Mouse (Mus musculus) limb, embryonic 11.5 days (tissue): ENCODE measurements around the gene Slamf7. TPM values are rescaled to one million over a fixed set of nuclear protein-coding genes. Genes with fewer than 3 reads are reported as not detected.

ENCODE experiments used
- ATAC-seq: fragments of 200-750 bp; cut with Nextera tagmentation; 2 replicates; pipeline ENCODE4 v1.8.0; 2017; ENCODE audit warnings: low read depth; ENCODE audit not compliant: insufficient number of reproducible peaks, low FRiP score, low TSS enrichment
- DNase-seq: peaks from one replicate; pipeline ENCODE4 v3.0.0-alpha.2; 2015; ENCODE audit warnings: low spot score
- H3K27ac ChIP-seq: fragments of 300-500 bp; sonication (generic); replicated peaks from 2 replicates; pipeline ENCODE4 v1.5.1; 2014; ENCODE audit warnings: low read depth, mild to moderate bottlenecking, low read length
- H3K27me3 ChIP-seq: fragments of 300-500 bp; sonication (generic); 2 replicates; pipeline ENCODE4 v1.6.1; 2014; ENCODE audit warnings: mild to moderate bottlenecking, low read length, mixed read lengths; ENCODE audit not compliant: control insufficient read depth, insufficient read depth
- H3K36me3 ChIP-seq: fragments of 300-500 bp; sonication (generic); 2 replicates; pipeline ENCODE4 v1.6.1; 2014; ENCODE audit warnings: mild to moderate bottlenecking, low read length, moderate library complexity, mixed read lengths; ENCODE audit not compliant: control insufficient read depth, insufficient read depth
- H3K4me1 ChIP-seq: fragments of 300-500 bp; sonication (generic); 2 replicates; pipeline ENCODE4 v1.6.1; 2014; ENCODE audit warnings: low read length, mixed read lengths; ENCODE audit not compliant: control insufficient read depth, insufficient read depth
- H3K4me2 ChIP-seq: fragments of 300-500 bp; sonication (generic); 2 replicates; pipeline ENCODE4 v1.6.1; 2014; ENCODE audit warnings: low read depth, mild to moderate bottlenecking, moderate library complexity; ENCODE audit not compliant: severe bottlenecking
- H3K4me3 ChIP-seq: fragments of 300-500 bp; sonication (generic); 2 replicates; pipeline ENCODE4 v1.5.1; 2014; ENCODE audit warnings: low read depth, low read length
- H3K9ac ChIP-seq: fragments of 300-500 bp; sonication (generic); 2 replicates; pipeline ENCODE4 v1.6.1; 2014; ENCODE audit warnings: mild to moderate bottlenecking, low read length
- H3K9me3 ChIP-seq: fragments of 300-500 bp; sonication (generic); 2 replicates; pipeline ENCODE4 v1.6.1; 2016; ENCODE audit warnings: low read length; ENCODE audit not compliant: control insufficient read depth
- WGBS: fragments of 180-500 bp; shearing (Covaris S2); extraction: QIAGEN DNeasy Blood & Tissue Kit; methylation state at CpG from one replicate; pipeline ENCODE4 v1.1.7; 2014; 5-methylcytosine and 5-hydroxymethylcytosine counted together
- polyA plus RNA-seq: library from polyadenylated mRNA; unstranded; fragments of >200 nt; fragmentation: Nextera tagmentation; extraction: Ambion mirVana; gene quantifications from 2 replicates; pipeline ENCODE4 v1.2.1, GENCODE M21; 2014

Slamf7 gene
- polyA plus RNA-seq, 1 experiment from 2014 or later: not detected

- no peak for ATAC-seq
- Histone ChIP-seq H3K4me2 (no peak overlapping the region), H3K36me3 (no peaks in the 10 kb centered on the region), H3K4me3 (no peak overlapping the region), H3K4me1 (no peaks in the 10 kb centered on the region), H3K9me3 (no peaks in the 10 kb centered on the region), H3K27ac (no peak overlapping the region), H3K9ac (no peak overlapping the region), H3K27me3 (no peaks in the 10 kb centered on the region)
- WGBS: 82% methylated on average over 8 of the region's 8 CpGs
- no peak for DNase-seq
These were observed 4.0 kb downstream of the Slamf7 start for GRCm38 (mm10) chr1:171648840-171649239.

GRCm38 (mm10) chr1:171647716-171648115 is 5.1 kb downstream of the Slamf7 start:
- Histone ChIP-seq H3K4me3 (no peak overlapping the region), H3K9me3 (no peaks in the 10 kb centered on the region), H3K27me3 (no peaks in the 10 kb centered on the region), H3K4me1 (no peaks in the 10 kb centered on the region), H3K9ac (no peak overlapping the region), H3K36me3 (no peaks in the 10 kb centered on the region), H3K27ac (no peak overlapping the region), H3K4me2 (no peak overlapping the region)
- WGBS: 88% methylated on average over 5 of the region's 5 CpGs
- no peak for DNase-seq
- no peak for ATAC-seq

GRCm38 (mm10) chr1:171646429-171646940 is 6.3 kb downstream of the Slamf7 start:
- WGBS: 65% methylated on average over 5 of the region's 5 CpGs
- H3K36me3 ChIP-seq: no peaks in the 10 kb centered on the region
- H3K27ac ChIP-seq: no peak overlapping the region
- H3K4me1 ChIP-seq: no peaks in the 10 kb centered on the region
- DNase-seq (no peak), ATAC-seq (no peak)
- no peaks in the 10 kb centered on the region for H3K27me3 ChIP-seq
- H3K9me3 ChIP-seq: no peaks in the 10 kb centered on the region
- no peak overlapping the region for H3K9ac ChIP-seq
- no peak overlapping the region for H3K4me3 ChIP-seq
- H3K4me2 ChIP-seq: no peak overlapping the region

- Histone ChIP-seq H3K4me2 (no peak overlapping the region), H3K27me3 (no peaks in the 10 kb centered on the region), H3K4me3 (no peak overlapping the region), H3K27ac (no peak overlapping the region), H3K9ac (no peak overlapping the region), H3K36me3 (no peaks in the 10 kb centered on the region), H3K9me3 (no peaks in the 10 kb centered on the region), H3K4me1 (no peaks in the 10 kb centered on the region)
- ATAC-seq (no peak), DNase-seq (no peak)
- 76% methylated on average over 7 of the region's 7 CpGs for WGBS
These were observed 9.2 kb downstream of the Slamf7 start for GRCm38 (mm10) chr1:171643612-171644011.

GRCm38 (mm10) chr1:171640796-171641195 is 12.0 kb downstream of the Slamf7 start:
- no peaks in the 10 kb centered on the region for H3K9me3 ChIP-seq
- H3K27ac ChIP-seq: no peak overlapping the region
- no peak overlapping the region for H3K9ac ChIP-seq
- WGBS: 97% methylated on average over 6 of the region's 6 CpGs
- no peak overlapping the region for H3K4me3 ChIP-seq
- H3K4me1 ChIP-seq: no peaks in the 10 kb centered on the region
- no peaks in the 10 kb centered on the region for H3K36me3 ChIP-seq
- DNase-seq (no peak), ATAC-seq (no peak)
- H3K27me3 ChIP-seq: no peaks in the 10 kb centered on the region
- no peak overlapping the region for H3K4me2 ChIP-seq

GRCm38 (mm10) chr1:171638686-171639085 is 14.1 kb downstream of the Slamf7 start:
- 80% methylated on average over 2 of the region's 2 CpGs for WGBS
- no peaks in the 10 kb centered on the region for H3K4me1 ChIP-seq
- DNase-seq (no peak), ATAC-seq (no peak)
- no peaks in the 10 kb centered on the region for H3K36me3 ChIP-seq
- no peaks in the 10 kb centered on the region for H3K9me3 ChIP-seq
- H3K4me3 ChIP-seq: no peak overlapping the region
- no peaks in the 10 kb centered on the region for H3K27me3 ChIP-seq
- H3K9ac ChIP-seq: no peak overlapping the region
- no peak overlapping the region for H3K4me2 ChIP-seq
- no peak overlapping the region for H3K27ac ChIP-seq

DNA sequence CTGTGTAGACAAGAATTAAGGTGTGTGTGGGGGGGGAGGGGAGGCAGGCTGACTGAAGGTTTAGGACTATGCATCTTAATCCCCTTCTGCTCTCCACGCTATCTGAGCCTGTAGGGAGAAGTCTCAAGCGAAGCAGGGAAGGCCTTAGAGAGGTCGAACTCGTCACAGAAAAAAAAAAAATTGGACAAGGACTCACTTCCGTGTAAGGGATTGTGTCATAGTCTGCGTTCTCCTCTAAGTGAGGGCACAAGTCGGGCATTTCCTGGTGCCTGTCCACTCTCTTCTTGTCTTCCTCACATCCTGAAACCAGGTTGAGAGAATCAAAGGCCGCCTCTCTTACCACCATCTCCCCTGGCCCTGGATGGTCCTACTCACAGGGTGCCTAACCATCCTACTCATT is 15.7 kb downstream of the Slamf7 start:
- no peaks in the 10 kb centered on the region for H3K9me3 ChIP-seq
- DNase-seq (no peak), ATAC-seq (no peak)
- H3K4me2 ChIP-seq: no peak overlapping the region
- no peaks in the 10 kb centered on the region for H3K27me3 ChIP-seq
- H3K27ac ChIP-seq: no peak overlapping the region
- H3K4me3 ChIP-seq: no peak overlapping the region
- H3K36me3 ChIP-seq: no peaks in the 10 kb centered on the region
- 86% methylated on average over 8 of the region's 8 CpGs for WGBS
- no peak overlapping the region for H3K9ac ChIP-seq
- no peaks in the 10 kb centered on the region for H3K4me1 ChIP-seq

GRCm38 (mm10) chr1:171635696-171636095 is 17.1 kb downstream of the Slamf7 start:
- no peaks in the 10 kb centered on the region for H3K9me3 ChIP-seq
- H3K4me2 ChIP-seq: no peak overlapping the region
- ATAC-seq (no peak), DNase-seq (no peak)
- no peaks in the 10 kb centered on the region for H3K4me1 ChIP-seq
- no peak overlapping the region for H3K9ac ChIP-seq
- no peaks in the 10 kb centered on the region for H3K27me3 ChIP-seq
- no peak overlapping the region for H3K27ac ChIP-seq
- H3K4me3 ChIP-seq: no peak overlapping the region
- H3K36me3 ChIP-seq: no peaks in the 10 kb centered on the region
- WGBS: 62% methylated on average over 6 of the region's 6 CpGs

- Histone ChIP-seq H3K27ac (no peak overlapping the region), H3K27me3 (no peaks in the 10 kb centered on the region), H3K9me3 (no peaks in the 10 kb centered on the region), H3K9ac (no peak overlapping the region), H3K36me3 (no peaks in the 10 kb centered on the region), H3K4me1 (no peaks in the 10 kb centered on the region), H3K4me2 (no peak overlapping the region), H3K4me3 (no peak overlapping the region)
- DNase-seq (no peak), ATAC-seq (no peak)
- 82% methylated on average over 2 of the region's 2 CpGs for WGBS
These were observed 21.4 kb downstream of the Slamf7 start for GRCm38 (mm10) chr1:171631447-171631846.
